Mouse (Mus musculus) G1E (cell line): ENCODE data around the gene 4931423N10Rik.

ENCODE experiments used
- CTCF ChIP-seq: IDR thresholded peaks from 2 replicates; pipeline ENCODE4 v1.5.1; 2012; ENCODE audit warnings: low read depth, low read length, inconsistent platforms, mixed read lengths
- GATA1 ChIP-seq: IDR thresholded peaks from 2 replicates; pipeline ENCODE4 v1.6.1; 2012; ENCODE audit warnings: borderline replicate concordance, low read length, inconsistent platforms, mixed read lengths
- POLR2AphosphoS5 ChIP-seq: IDR thresholded peaks from 2 replicates; pipeline ENCODE4 v1.6.1; 2012; ENCODE audit warnings: low read depth, low read length, inconsistent platforms; ENCODE audit not compliant: insufficient replicate concordance
- TAL1 ChIP-seq: conservative IDR thresholded peaks from 2 replicates; pipeline ENCODE4 v1.6.1; 2012; ENCODE audit warnings: low read depth, low read length, inconsistent platforms, mixed read lengths

- TF ChIP-seq CTCF (no peak), TAL1 (no peak), GATA1 (no peak), POLR2AphosphoS5 (no peak)
Observed at GRCm38 (mm10) chr2:23207070-23207526, at the start of gene 4931423N10Rik.
